Mouse (Mus musculus): ENCODE results near the gene Adssl1. TPM values are rescaled to one million over a fixed set of nuclear protein-coding genes. Genes with fewer than 3 reads are reported as not detected.

Adssl1 gene
- polyA plus RNA-seq, 1 experiment from 2014 or later = 26.5 TPM

- H3K4me2 ChIP-seq (ENCODE audit: low read depth, low read length) = peak overlapping the region; percentile 96
- WGBS = 22% methylated on average over 19 of the region's 19 CpGs
- H3K4me3 ChIP-seq (ENCODE audit: low read depth, low read length) = peak overlapping the region; percentile 72
- H3K27me3 ChIP-seq (replicated peaks; ENCODE audit: control insufficient read depth, insufficient read depth, low read length) = peaks cover 49% of the 10 kb centered on the region
- no peak overlapping the region for H3K27ac ChIP-seq (replicated peaks; ENCODE audit: low read depth, low read length)
- no peaks in the 10 kb centered on the region for H3K36me3 ChIP-seq (ENCODE audit: control insufficient read depth, insufficient read depth, low read length)
- ATAC-seq (ENCODE audit: low read depth) = no peak
- H3K9ac ChIP-seq (ENCODE audit: low read depth, low read length) = peak overlapping the region; percentile 64
- H3K9me3 ChIP-seq (ENCODE audit: control insufficient read depth, low read length) = no peaks in the 10 kb centered on the region
- peaks cover 13% of the 10 kb centered on the region for H3K4me1 ChIP-seq (ENCODE audit: control insufficient read depth, insufficient read depth, low read length)
- DNase-seq (ENCODE audit: low spot score) = no peak
These were observed 58.2 kb downstream of the Adssl1 start for GRCm38 (mm10) chr12:112677943-112678554.

- ATAC-seq (ENCODE audit: low read depth) = peak; percentile 26; the same call in 1 of the 2 replicates
These were observed 58.7 kb downstream of the Adssl1 start, which contains the start of gene Zbtb42 for GRCm38 (mm10) chr12:112678555-112679026. Gene Zbtb42 (plus strand): TSS chr12:112678828.

DNA sequence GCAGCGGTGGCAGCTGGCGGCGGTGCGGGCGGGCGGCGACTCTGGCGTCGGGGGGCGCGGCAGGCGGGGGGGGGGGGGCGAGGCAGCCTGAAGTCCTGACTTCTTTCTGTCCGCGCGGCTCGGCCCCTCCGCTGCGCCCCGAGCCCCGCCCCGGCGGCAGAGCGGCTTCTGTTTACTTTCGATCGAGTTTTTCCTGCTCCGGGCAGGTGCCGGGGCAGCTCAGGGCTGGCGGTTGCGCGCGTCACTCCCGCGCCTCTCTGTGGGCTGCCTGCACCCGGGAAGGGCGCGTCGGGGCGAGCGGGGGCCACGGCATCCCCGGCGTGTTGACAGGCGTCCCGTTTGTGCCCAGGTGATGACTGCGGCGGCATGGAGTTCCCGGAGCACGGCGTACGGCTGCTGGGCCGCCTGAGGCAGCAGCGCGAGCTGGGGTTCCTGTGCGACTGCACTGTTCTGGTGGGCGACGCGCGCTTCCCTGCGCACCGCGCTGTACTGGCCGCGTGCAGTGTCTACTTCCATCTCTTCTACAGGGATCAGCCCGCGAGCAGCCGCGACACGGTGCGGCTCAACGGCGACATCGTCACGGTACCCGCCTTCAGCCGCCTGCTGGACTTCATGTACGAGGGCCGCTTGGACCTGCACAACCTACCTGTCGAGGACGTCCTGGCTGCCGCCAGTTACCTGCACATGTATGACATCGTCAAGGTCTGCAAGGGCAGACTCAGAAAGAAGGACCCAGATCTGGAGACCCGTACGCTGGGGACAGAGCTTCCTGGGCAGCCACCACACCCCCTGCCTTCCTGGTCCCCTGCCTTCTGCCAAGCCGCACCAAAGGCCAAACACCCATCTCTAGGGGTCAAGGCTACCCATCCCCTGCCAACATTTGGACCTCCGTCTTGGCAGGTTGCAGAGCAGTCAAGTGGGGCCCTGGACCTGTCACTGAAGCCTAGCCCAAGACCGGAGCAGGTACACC is 59.5 kb downstream of the Adssl1 start:
- no peaks in the 10 kb centered on the region for H3K36me3 ChIP-seq (ENCODE audit: control insufficient read depth, insufficient read depth, low read length)
- peaks cover 49% of the 10 kb centered on the region for H3K27me3 ChIP-seq (replicated peaks; ENCODE audit: control insufficient read depth, insufficient read depth, low read length)
- 11% methylated on average over 23 of the region's 87 CpGs for WGBS
- DNase-seq (ENCODE audit: low spot score) (peak; percentile 60), ATAC-seq (ENCODE audit: low read depth) (peak; percentile 31; the same call in 1 of the 2 replicates)
- peak overlapping the region; percentile 96 for H3K4me2 ChIP-seq (ENCODE audit: low read depth, low read length)
- H3K4me3 ChIP-seq (ENCODE audit: low read depth, low read length) = peak overlapping the region; percentile 72
- no peaks in the 10 kb centered on the region for H3K9me3 ChIP-seq (ENCODE audit: control insufficient read depth, low read length)
- peak overlapping the region; percentile 65 for H3K27ac ChIP-seq (replicated peaks; ENCODE audit: low read depth, low read length)
- peak overlapping the region; percentile 64 for H3K9ac ChIP-seq (ENCODE audit: low read depth, low read length)
- peaks cover 12% of the 10 kb centered on the region for H3K4me1 ChIP-seq (ENCODE audit: control insufficient read depth, insufficient read depth, low read length)

More at GRCm38 (mm10) chr12:112678555-112679026, 58.7 kb downstream of the Adssl1 start, which contains the start of gene Zbtb42:
- Histone ChIP-seq H3K9me3 (ENCODE audit: control insufficient read depth, low read length) (no peaks in the 10 kb centered on the region), H3K36me3 (ENCODE audit: control insufficient read depth, insufficient read depth, low read length) (no peaks in the 10 kb centered on the region), H3K4me2 (ENCODE audit: low read depth, low read length) (peak within 1 kb of the TSS; percentile 96), H3K4me1 (ENCODE audit: control insufficient read depth, insufficient read depth, low read length) (peaks cover 12% of the 10 kb centered on the region), H3K4me3 (ENCODE audit: low read depth, low read length) (peak within 1 kb of the TSS; percentile 72), H3K27me3 (replicated peaks; ENCODE audit: control insufficient read depth, insufficient read depth, low read length) (peaks cover 49% of the 10 kb centered on the region), H3K9ac (ENCODE audit: low read depth, low read length) (peak within 1 kb of the TSS; percentile 64), H3K27ac (replicated peaks; ENCODE audit: low read depth, low read length) (peak within 1 kb of the TSS; percentile 65)
- WGBS = 0% methylated on average over 33 of the region's 60 CpGs
- peak; percentile 42 for DNase-seq (ENCODE audit: low spot score)

GRCm38 (mm10) chr12:112683351-112683750 is 63.5 kb downstream of the Adssl1 start:
- DNase-seq (ENCODE audit: low spot score) (no peak), ATAC-seq (ENCODE audit: low read depth) (no peak)
- Histone ChIP-seq H3K9ac (ENCODE audit: low read depth, low read length) (no peak overlapping the region), H3K36me3 (ENCODE audit: control insufficient read depth, insufficient read depth, low read length) (no peaks in the 10 kb centered on the region), H3K27ac (replicated peaks; ENCODE audit: low read depth, low read length) (no peak overlapping the region), H3K27me3 (replicated peaks; ENCODE audit: control insufficient read depth, insufficient read depth, low read length) (peaks cover 34% of the 10 kb centered on the region), H3K4me1 (ENCODE audit: control insufficient read depth, insufficient read depth, low read length) (peaks cover 2% of the 10 kb centered on the region; the same call in 1 of the 2 replicates), H3K9me3 (ENCODE audit: control insufficient read depth, low read length) (no peaks in the 10 kb centered on the region), H3K4me2 (ENCODE audit: low read depth, low read length) (no peak overlapping the region), H3K4me3 (ENCODE audit: low read depth, low read length) (no peak overlapping the region)
- whole genome bisulfite sequencing = 55% methylated on average over 6 of the region's 7 CpGs

DNA sequence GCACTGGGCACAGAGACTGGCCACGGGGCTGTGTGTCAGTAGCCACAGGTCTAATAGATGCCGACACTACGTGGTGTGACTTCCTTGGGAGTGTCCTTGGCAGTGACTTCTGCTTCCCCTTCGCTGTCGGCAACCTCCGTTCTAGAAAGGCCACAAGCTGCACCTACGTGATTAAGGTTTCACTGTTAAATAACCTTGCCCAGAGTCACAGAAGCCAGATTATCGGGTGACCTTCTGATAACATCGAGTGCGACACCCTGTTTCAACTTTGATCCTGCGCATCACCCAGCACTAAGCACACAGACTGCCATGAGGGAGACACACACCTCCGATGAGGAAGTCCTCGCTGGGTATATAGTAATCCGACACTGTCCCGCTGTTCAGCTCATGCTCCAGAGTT is 68.6 kb downstream of the Adssl1 start:
- Histone ChIP-seq H3K9ac (ENCODE audit: low read depth, low read length) (no peak overlapping the region), H3K4me3 (ENCODE audit: low read depth, low read length) (no peak overlapping the region), H3K9me3 (ENCODE audit: control insufficient read depth, low read length) (no peaks in the 10 kb centered on the region), H3K4me1 (ENCODE audit: control insufficient read depth, insufficient read depth, low read length) (peaks cover 6% of the 10 kb centered on the region), H3K27ac (replicated peaks; ENCODE audit: low read depth, low read length) (no peak overlapping the region), H3K27me3 (replicated peaks; ENCODE audit: control insufficient read depth, insufficient read depth, low read length) (no peaks in the 10 kb centered on the region), H3K36me3 (ENCODE audit: control insufficient read depth, insufficient read depth, low read length) (no peaks in the 10 kb centered on the region), H3K4me2 (ENCODE audit: low read depth, low read length) (no peak overlapping the region)
- ATAC-seq (ENCODE audit: low read depth) = no peak
- no peak for DNase-seq (ENCODE audit: low spot score)
- 66% methylated on average over 15 of the region's 15 CpGs for WGBS

Small RNA genes lying within 50 kb of the gene (microRNA-seq; reads per million reads assigned to microRNA genes)
- not detected for gene Mir6939 (ENCODE audit: borderline number of aligned reads)

Other genes with a start within 250 kb of the Adssl1 start
- 0.69 and 1.2 TPM in 2 replicates for gene A530016L24Rik, start 130.6 kb upstream of the Adssl1 start, polyA plus RNA-seq (2014; fragmentation: Nextera tagmentation; extraction: Ambion mirVana)
- 2.4 and 2.9 TPM in 2 replicates for gene Tmem179, start 103.3 kb upstream of the Adssl1 start, polyA plus RNA-seq (2014; fragmentation: Nextera tagmentation; extraction: Ambion mirVana)
- gene Inf2, start 31.3 kb upstream of the Adssl1 start, polyA plus RNA-seq (2014; fragmentation: Nextera tagmentation; extraction: Ambion mirVana) = 6.4 and 8.1 TPM in 2 replicates
- gene Siva1, start 24.6 kb downstream of the Adssl1 start, polyA plus RNA-seq (2014; fragmentation: Nextera tagmentation; extraction: Ambion mirVana) = 211 and 239 TPM in 2 replicates
- gene Akt1, start 54.8 kb downstream of the Adssl1 start, polyA plus RNA-seq (2014; fragmentation: Nextera tagmentation; extraction: Ambion mirVana) = 76.4 and 84.0 TPM in 2 replicates
- 3.7 and 3.8 TPM in 2 replicates for gene Zbtb42, start 58.8 kb downstream of the Adssl1 start, polyA plus RNA-seq (2014; fragmentation: Nextera tagmentation; extraction: Ambion mirVana)
- 13.3 and 14.4 TPM in 2 replicates for gene Cep170b, start 100.4 kb downstream of the Adssl1 start, polyA plus RNA-seq (2014; fragmentation: Nextera tagmentation; extraction: Ambion mirVana)
- 12.8 and 13.0 TPM in 2 replicates for gene Pld4, start 140.6 kb downstream of the Adssl1 start, polyA plus RNA-seq (2014; fragmentation: Nextera tagmentation; extraction: Ambion mirVana)
- gene Ahnak2, start 182.6 kb downstream of the Adssl1 start, polyA plus RNA-seq (2014; fragmentation: Nextera tagmentation; extraction: Ambion mirVana) = 5.9 and 8.3 TPM in 2 replicates
- gene Clba1, start 188.9 kb downstream of the Adssl1 start, polyA plus RNA-seq (2014; fragmentation: Nextera tagmentation; extraction: Ambion mirVana) = 6.6 and 7.1 TPM in 2 replicates
- gene Cdca4, start 209.4 kb downstream of the Adssl1 start, polyA plus RNA-seq (2014; fragmentation: Nextera tagmentation; extraction: Ambion mirVana) = 86.2 and 105 TPM in 2 replicates
- 0.45 and 0.54 TPM in 2 replicates for gene Gpr132, start 248.2 kb downstream of the Adssl1 start, polyA plus RNA-seq (2014; fragmentation: Nextera tagmentation; extraction: Ambion mirVana)